Comparison of ENCODE assay signal across 16 mouse cellular contexts in the genomic region with DNA sequence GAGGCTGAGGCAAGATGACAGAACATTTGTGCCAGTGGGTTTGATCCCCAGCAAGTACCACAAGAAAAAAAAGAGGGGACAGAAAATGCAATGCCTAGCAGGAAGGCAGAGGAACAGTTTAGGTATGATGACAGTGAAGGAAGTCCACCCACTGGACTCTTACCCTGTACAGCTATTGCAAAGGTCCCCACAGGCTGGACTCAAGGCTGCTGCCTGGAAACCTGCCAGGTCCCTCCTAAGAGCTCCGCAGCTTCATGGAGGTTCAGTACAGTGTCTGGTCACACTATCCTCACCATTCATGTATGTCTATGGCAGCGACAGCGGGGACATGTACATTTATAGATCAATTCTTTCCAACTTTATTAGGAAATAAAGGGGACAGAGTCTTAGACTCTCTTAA. TPM values are rescaled to one million over a fixed set of nuclear protein-coding genes. Genes with fewer than 3 reads are reported as not detected.
DNase-seq lines count a peak whose midpoint lies in the region; ATAC-seq and TF ChIP-seq lines count a peak whose summit lies in the region.
"Had no signal": no experiment of that assay in that cellular context is flagged by ENCODE, and none has a peak within 500 bp of the region (broad histone marks: within the 10 kb centered on the region; RNA-seq: fewer than 3 reads in every experiment).

No protein-coding gene starts in this region.

- H3K4me3 ChIP-seq in liver, adult 2 months (ENCODE audit: insufficient read depth, low read depth, low read length), result no peak overlapping the region
- H3K4me3 ChIP-seq in intestine, postnatal 0 days (ENCODE audit: low read depth, low read length), result no peak overlapping the region
- H3K4me3 ChIP-seq: embryonic facial prominence, embryonic 13.5 days; hindbrain, embryonic 13.5 days; limb, embryonic 10.5 days; midbrain, embryonic 15.5 days had no signal

- H3K79me2 ChIP-seq in liver, adult 2 months (ENCODE audit: control insufficient read depth, insufficient read depth, low read length), result no peaks in the 10 kb centered on the region

- TF ChIP-seq POLR2A in liver, adult 2 months (IDR thresholded peaks at IDR 0.05; ENCODE audit: extremely low read depth, insufficient read depth, low read length), result no peak

- peak; percentile 44 to 49 for DNase-seq in cerebellum, postnatal 14 days
- DNase-seq in cerebellum, postnatal 4 days (ENCODE audit: low spot score in 2 of 2), result no peak
- peak; percentile 78 for DNase-seq in liver, adult 2 months (ENCODE audit: extremely low read depth, low read depth, low spot score)
- DNase-seq in liver, result no peak
- peak; percentile 85 to 88 for DNase-seq in kidney, postnatal 36 days
- DNase-seq in lung, postnatal 4 days, result no peak
- DNase-seq: B cell, adult 2 months; cerebellum, postnatal 36 days; layer of hippocampus, postnatal 36 days; lung, adult 18-20 months; thymus, postnatal 4 days had no signal

- no peak overlapping the region for H3K9ac ChIP-seq in liver, adult 2 months (ENCODE audit: low read depth, low read length)
- no peak overlapping the region for H3K9ac ChIP-seq in intestine, postnatal 0 days (ENCODE audit: low read depth, low read length)
- H3K9ac ChIP-seq: embryonic facial prominence, embryonic 13.5 days; hindbrain, embryonic 13.5 days; midbrain, embryonic 15.5 days had no signal

- 0 out of 2 replicates have a peak, but pooled peaks have one; percentile 28 for ATAC-seq in intestine, postnatal 0 days
- ATAC-seq: midbrain, embryonic 15.5 days had no signal

- no peaks in the 10 kb centered on the region; the same call in 1 of the 2 replicates for H3K36me3 ChIP-seq in liver, adult 2 months (ENCODE audit: control insufficient read depth, insufficient read depth, low read length)
- peaks cover 7% of the 10 kb centered on the region; the same call in 1 of the 2 replicates for H3K36me3 ChIP-seq in intestine, postnatal 0 days (ENCODE audit: control insufficient read depth, insufficient read depth)

- no peaks in the 10 kb centered on the region for H3K27me3 ChIP-seq in liver, adult 2 months (ENCODE audit: control insufficient read depth, insufficient read depth, low read length)
- H3K27me3 ChIP-seq in intestine, postnatal 0 days (replicated peaks; ENCODE audit: control insufficient read depth, insufficient read depth, low read length), result no peaks in the 10 kb centered on the region
- H3K27me3 ChIP-seq: embryonic facial prominence, embryonic 13.5 days; hindbrain, embryonic 13.5 days; midbrain, embryonic 15.5 days had no signal

- 0 out of 2 replicates have a peak overlapping the region, but pooled peaks have one; percentile 11 for H3K27ac ChIP-seq in liver, adult 2 months (replicated peaks; ENCODE audit: insufficient read depth, low read depth, low read length)
- H3K27ac ChIP-seq in intestine, postnatal 0 days (ENCODE audit: low read depth, low read length), result no peak overlapping the region
- H3K27ac ChIP-seq: embryonic facial prominence, embryonic 13.5 days; hindbrain, embryonic 13.5 days; limb, embryonic 10.5 days; midbrain, embryonic 15.5 days had no signal

- H3K9me3 ChIP-seq in intestine, postnatal 0 days (ENCODE audit: control insufficient read depth), result no peaks in the 10 kb centered on the region
- H3K9me3 ChIP-seq: embryonic facial prominence, embryonic 13.5 days; hindbrain, embryonic 13.5 days; limb, embryonic 10.5 days; midbrain, embryonic 15.5 days had no signal

- H3K4me2 ChIP-seq in intestine, postnatal 0 days (replicated peaks; ENCODE audit: low read depth), result no peak overlapping the region
- H3K4me2 ChIP-seq: embryonic facial prominence, embryonic 13.5 days; hindbrain, embryonic 13.5 days; midbrain, embryonic 15.5 days had no signal

- 58% methylated on average over 3 of the region's 3 CpGs for WGBS in liver, adult 2 months
- 78% methylated on average over 3 of the region's 3 CpGs for WGBS in intestine, postnatal 0 days

- TF ChIP-seq CTCF in liver, adult 2 months (IDR thresholded peaks at IDR 0.05; ENCODE audit: low read depth, low read length), result no peak
- TF ChIP-seq CTCF in intestine, postnatal 0 days (IDR thresholded peaks at IDR 0.05; ENCODE audit: low read depth), result no peak

- peaks cover 7% of the 10 kb centered on the region; the same call in 1 of the 2 replicates for H3K4me1 ChIP-seq in liver, adult 2 months (ENCODE audit: control insufficient read depth, insufficient read depth, low read length)
- no peaks in the 10 kb centered on the region for H3K4me1 ChIP-seq in intestine, postnatal 0 days (replicated peaks; ENCODE audit: control insufficient read depth, insufficient read depth, low read length)

RNA-seq across cellular contexts. Expression of a gene that starts 20.6 kb away (rescaled TPM):
- 14.7 and 17.9 TPM in 2 replicates for total RNA-seq in liver, adult 2 months (2014; rRNA removed)
- 14.8 and 16.6 TPM in 2 replicates for polyA plus RNA-seq in liver, adult 2 months (2012; rRNA removed)
- 15.4 TPM in 2 replicates for polyA plus RNA-seq in intestine, postnatal 0 days (2015; fragmentation: Nextera tagmentation; extraction: Ambion mirVana)

RNA-seq across cellular contexts. Expression of a gene that starts 58.3 kb away (rescaled TPM):
- total RNA-seq in liver, adult 2 months (2014; rRNA removed), result 27.8 and 32.8 TPM in 2 replicates
- polyA plus RNA-seq in liver, adult 2 months (2012; rRNA removed), result 10.6 and 17.8 TPM in 2 replicates
- polyA plus RNA-seq in intestine, postnatal 0 days (2015; fragmentation: Nextera tagmentation; extraction: Ambion mirVana), result 6.9 and 7.2 TPM in 2 replicates

Comparison
In these comparisons a context has a peak if more than half of its experiments do, and no peak if none do; other contexts are left out.
1. DNase-seq: peak in cerebellum, postnatal 14 days (2 of 2), liver, adult 2 months (single experiment) and kidney, postnatal 36 days (2 of 2); none in cerebellum, postnatal 4 days (0 of 2), liver (single experiment) and lung, postnatal 4 days (0 of 2).